Mouse (Mus musculus) layer of hippocampus, postnatal 36 days (tissue): Measurements from ENCODE around the gene Dhh. TPM values are rescaled to one million over a fixed set of nuclear protein-coding genes. Genes with fewer than 3 reads are reported as not detected.
A peak's percentile ranks its signal among the peaks of the same experiment; 100 is the strongest.

Experiments used
- DNase-seq, 2 experiments: peaks; one replicate each; pipeline ENCODE4 v3.0.0; 2022
- total RNA-seq, 2 experiments: library from RNA; stranded (reverse); gene quantifications; 2 replicates each; pipeline ENCODE4 v1.2.3; 2021

Dhh gene
- total RNA-seq, 2 experiments from 2014 or later: 0.12 to 0.15 TPM

GRCm38 (mm10) chr15:98916016-98916415, 17.7 kb upstream of the Dhh start:
- DNase-seq: no peak

- no peak for DNase-seq
These were observed 16.6 kb upstream of the Dhh start for GRCm38 (mm10) chr15:98914903-98915302.

GRCm38 (mm10) chr15:98904692-98905091, 6.4 kb upstream of the Dhh start:
- peak in 1 of 2 experiments; percentile 15 for DNase-seq

DNA sequence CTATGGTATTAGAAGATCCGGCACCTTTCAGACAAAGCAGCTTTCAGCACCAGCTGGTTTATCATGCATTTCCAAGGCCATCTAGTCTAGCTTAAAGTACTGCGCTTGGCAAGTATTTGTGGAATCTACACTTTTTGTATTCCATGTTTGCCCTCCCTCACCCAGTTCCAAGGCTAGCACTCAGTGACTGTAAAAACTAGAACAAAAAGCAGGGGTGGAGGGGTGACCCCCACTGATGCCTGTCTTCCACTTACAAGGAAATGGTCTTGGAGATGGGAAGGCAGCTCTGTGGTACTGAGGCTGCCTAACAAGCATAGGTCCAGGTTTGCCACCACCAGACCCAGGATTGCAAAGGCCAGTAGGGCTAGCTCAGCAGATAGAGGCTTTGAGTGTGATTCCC, 4.3 kb upstream of the Dhh start:
- no peak for DNase-seq

DNA sequence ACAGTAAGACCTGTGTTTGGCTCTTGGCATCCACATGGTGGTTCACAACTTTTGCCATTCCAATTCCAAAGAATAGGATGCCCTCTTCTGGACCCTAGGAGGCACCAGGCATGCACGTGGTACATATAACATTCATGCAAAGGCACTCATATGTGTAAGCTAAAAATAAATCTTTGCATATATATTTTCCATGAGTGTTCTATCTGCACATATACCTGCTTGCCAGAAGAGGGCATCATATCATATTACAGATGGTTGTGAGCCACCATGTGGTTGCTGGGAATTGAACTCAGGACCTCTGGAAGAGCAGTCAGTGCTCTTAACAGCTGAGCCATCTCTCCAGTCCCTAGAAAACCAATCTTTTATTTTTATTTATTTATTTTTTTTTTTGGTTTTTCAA, 3.2 kb upstream of the Dhh start:
- DNase-seq: no peak

DNA sequence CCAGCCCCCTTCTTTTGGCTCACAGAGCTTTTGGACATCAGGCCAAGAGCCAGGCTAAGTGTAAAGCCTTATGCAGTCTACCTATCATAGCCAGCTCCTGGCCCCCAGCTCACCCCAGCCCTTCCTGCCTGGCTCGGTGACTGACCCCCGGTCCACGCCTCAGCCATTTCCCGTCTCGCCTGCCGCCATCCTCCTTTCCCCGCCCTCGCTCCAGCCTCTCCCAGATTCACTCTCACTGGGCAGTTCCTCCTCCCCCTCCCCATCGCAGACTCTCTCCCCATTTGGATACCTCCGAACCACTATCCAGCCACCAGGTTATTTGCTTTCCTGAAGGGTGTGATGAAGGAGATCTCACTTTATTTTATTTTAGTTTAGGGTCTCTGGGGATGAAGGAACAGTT, 845 bp downstream of the Dhh start:
- no peak for DNase-seq

DNA sequence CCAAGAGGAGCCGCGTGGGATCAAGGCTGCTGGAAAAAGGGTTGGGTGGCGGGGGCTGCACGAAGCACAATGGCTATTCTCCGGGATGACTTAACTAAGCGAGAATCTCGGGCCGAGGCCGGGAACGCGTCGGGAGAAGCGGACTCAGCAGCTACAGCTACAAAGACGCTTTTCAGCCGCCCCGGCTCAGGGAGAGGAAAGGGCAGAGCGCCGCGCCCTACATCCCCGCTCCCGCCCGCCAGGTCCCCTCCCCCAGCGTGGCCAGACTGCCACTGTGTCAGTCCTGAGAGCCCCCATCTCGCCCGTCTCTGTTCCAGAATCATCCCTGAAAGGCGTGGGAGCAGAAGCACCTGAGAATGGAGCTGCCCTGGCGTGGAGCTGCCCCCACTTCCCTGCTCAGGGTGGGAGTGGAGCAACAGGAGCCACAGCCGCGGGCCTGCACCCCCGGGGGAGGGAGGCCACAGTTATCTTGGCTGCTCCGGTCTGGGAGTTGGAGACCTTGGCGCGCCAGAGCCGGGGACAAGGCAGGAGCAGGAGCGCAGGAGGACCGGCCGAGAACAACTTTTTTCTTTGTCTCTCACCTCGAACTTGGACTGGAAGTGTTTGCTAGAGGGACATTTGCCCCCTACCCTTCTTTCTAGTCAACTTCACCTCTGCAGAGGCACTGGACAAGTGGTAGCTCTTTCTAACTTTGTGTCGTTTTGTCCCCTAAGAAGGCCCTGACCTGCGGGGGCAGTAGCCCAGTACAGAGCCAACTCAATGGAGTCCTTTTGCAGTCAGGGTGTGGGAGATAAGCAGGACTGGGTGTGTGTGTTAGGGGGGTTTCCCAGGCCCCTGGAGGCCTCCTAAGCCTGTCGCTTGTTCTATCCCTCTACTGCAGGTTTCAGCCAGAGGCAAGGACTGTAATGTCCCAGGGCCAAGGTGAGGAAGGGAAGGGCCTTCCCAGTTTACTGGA, 2.4 kb downstream of the Dhh start:
- no peak for DNase-seq

GRCm38 (mm10) chr15:98894746-98895634, 3.4 kb downstream of the Dhh start:
- DNase-seq: no peak

DNA sequence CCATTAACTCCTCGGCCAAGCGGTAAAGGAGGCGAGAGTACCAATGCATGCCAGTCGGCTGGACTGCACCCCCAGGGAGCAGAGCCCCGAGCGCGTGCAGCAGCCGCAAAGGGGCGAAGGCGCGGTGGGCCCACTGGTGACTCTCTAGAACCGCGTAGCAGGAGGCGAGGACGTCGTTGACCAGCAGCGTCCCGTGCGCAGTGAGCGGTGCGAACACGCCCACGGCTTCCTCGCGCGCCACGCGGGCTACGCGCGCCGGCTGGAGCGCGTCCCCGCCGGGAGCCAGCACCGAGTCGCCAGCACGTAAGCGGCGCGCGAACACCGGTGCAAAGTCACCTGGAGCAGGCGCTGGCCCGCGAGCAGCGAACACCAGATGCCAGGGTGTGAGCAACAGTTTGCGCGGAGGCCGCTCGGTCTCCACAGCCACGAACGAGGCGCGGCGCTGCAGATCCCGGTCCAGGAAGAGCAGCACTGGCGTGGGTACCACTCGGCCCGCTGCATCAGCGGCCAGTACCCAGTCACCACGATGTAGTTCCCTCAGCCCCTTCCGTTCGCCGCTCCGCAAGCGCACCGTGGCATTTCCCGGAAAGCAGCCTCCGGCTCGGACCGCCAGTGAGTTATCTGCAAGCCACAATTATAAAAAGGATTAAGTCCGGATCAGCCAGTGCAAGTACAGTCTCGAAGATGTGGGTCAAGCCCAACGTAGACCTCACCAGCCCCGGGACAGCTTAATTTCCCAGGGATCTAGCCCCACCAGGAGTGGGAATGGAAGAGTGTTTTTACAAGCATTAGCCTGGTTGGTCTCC, 4.2 kb downstream of the Dhh start, which contains the start of gene Rhebl1:
Gene Rhebl1 (minus strand): TSS at position 601 of the 806 bp plus-strand sequence.
- DNase-seq: peak; percentile 41 to 44

DNA sequence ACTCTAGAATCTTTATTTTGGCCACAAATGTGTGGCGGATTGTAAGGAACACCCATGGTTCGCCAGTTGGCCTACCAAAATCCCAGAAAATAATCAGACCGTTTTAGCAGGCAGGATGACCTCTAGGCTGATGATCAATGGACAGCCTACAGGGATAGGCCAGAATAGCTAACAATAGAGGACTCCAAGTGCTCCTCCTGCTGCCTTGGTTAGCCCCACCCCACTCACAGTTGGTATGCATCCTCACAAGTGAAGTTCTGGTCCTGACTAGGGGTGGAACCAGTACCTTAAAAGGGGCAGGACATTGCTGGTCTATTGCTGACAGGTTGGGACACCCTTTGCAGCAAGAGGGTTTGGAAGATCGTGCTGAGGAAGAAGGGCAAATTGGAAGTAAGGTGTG, 5.3 kb downstream of the Dhh start:
- DNase-seq: no peak

- DNase-seq: peak; percentile 51 to 53
These were observed 6.3 kb downstream of the Dhh start for GRCm38 (mm10) chr15:98891907-98892606.

DNA sequence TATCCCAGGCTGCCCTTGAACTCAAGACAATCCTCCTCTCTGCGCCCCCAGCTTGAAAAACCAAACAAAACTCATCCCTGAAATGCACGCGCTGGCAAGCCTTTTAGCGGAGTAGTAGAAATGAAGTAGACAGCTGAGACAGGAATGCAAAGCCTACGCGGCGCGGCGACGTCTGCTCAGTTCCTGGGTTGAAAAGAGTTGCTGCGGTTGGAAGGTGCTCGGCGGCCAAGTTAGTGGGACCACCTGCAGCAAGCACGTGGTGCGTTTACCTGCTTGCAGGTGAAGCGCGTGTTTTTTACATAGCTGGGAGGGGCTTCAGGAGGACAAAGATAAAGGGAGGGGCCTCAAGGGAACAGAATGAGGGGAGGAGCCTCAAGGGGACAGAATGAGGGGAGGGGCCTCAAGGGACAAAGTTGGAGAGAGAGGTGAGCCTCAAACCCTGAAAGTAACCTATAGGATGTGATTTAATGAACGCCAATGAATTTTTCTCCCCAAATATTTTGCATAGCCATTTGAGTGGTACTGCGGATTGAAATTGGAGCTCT, 7.1 kb downstream of the Dhh start:
- no peak for DNase-seq

GRCm38 (mm10) chr15:98887526-98887925, 10.8 kb downstream of the Dhh start:
- no peak for DNase-seq

- no peak for DNase-seq
These were observed 11.5 kb downstream of the Dhh start for GRCm38 (mm10) chr15:98886667-98887387.

DNA sequence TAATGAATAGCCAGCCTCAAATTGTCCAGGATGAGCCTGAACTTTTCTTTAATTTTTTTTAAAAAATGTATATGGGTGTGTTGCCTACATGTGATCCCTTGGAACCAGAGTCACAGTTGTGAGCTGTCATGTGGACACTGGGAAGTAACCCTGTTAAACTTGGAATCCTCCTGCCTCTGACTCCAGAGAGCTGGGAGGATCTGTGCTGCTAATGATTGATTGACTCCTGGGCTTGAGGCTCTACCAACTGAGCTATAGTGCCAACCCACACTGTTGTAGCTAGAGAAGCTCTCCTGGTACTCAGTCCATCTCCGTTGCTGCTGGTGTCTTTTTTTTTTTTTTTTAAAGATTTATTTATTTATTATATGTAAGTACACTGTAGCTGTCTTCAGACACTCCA, 14.2 kb downstream of the Dhh start:
- DNase-seq: no peak

DNA sequence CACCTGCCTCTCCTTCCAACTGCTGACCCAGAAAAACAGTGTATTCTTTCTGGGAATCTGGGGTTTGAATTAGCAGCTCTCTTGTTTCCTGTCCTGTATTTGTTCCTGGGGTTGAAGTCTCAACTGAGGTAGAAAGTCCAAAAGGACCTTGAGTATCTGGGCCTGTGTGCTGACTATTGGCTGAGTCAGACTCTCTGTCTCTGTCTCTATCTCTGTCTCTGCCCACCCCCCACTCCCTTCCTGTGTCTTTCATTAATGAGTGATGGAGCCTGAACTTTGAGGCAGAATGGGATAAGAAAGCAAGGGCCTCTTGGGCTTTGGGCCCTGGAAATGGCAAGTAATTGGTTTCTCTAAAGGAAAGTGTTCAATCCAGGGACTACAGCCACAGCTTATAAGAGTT, 14.7 kb downstream of the Dhh start:
- no peak for DNase-seq

- no peak for DNase-seq
These were observed 16.7 kb downstream of the Dhh start for GRCm38 (mm10) chr15:98881656-98882008.

GRCm38 (mm10) chr15:98880978-98881655, 17.2 kb downstream of the Dhh start:
- DNase-seq: peak; percentile 86 to 87

DNA sequence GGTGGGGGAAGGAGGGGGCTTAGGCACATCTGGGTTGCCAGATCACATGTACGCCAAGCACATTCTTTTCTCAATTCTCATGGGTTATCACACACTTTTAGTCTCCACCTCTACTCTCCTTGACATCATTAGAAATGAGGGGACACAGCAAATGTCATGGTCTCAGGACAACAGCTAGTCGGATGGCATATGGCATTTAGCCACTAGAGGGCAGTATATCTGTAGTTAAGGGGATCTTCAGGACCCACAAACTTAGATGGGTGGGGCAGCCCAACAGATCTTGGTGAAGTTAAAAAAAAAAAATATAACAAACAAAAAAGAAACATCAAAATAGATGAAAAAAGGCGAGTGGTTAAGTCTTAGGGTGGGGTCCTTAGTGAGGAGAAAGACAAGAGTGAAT, 21.0 kb downstream of the Dhh start:
- DNase-seq: no peak
